Mouse (Mus musculus) urinary bladder, postnatal 14 days (tissue): ENCODE data around the gene Spag6l.
"Not testable (repeated sequence)": the region's sequence is repeated elsewhere in the genome, so short reads cannot be mapped to it uniquely, and the experiment has no call there.

Source experiments
- DNase-seq: peaks from one replicate; pipeline ENCODE4 v3.0.0; 2021; ENCODE audit warnings: low spot score

Spag6l gene

GRCm38 (mm10) chr16:16828757-16829615, at the start of gene Spag6l:
Spag6l (minus strand) TSS chr16:16829456.
- peak; percentile 5 for DNase-seq

- DNase-seq, result no peak
Observed at GRCm38 (mm10) chr16:16879025-16879424, 49.8 kb upstream of the Spag6l start.

DNA sequence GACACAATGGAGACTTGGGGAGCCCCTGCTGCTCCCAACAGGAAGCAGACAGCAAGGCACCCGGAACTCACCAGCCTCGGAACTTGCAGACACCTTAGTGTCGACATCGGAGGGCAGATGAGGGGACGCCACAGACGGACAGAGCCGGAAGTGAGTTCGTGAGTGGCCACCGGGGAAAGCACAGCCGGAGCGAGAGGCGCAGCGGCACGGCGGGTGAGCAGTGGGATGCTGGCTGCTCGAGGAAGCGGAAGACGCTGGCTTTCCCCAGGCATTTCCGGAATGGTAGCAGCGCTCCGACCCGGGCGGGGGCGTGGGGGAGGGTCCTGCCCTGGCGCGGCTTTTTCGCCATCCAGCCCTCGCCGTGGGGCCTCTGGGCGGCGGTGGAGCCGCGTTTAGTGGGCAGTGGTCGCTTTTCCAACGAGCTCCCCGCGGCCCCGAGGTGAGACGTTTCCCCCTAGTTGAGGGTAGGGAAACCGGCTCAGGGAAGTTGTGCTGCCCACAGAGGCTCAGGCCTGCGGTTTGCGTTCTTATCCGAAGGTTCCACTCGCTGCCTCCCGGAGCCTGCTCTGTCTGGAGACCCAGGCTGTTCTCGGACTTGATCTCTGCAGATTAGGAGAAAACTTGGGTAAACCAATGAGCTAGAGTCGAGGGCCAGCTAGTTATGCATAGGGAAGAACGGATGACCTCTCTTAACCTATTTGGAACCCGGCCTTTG, 41.5 kb upstream of the Spag6l start, which contains the start of the genes Top3b and Vpreb1:
Gene Top3b, plus strand, starts transcription at position 120 of the 715 bp plus-strand sequence.
Gene Vpreb1, minus strand, starts transcription at position 227 of the 715 bp plus-strand sequence.
- peak; percentile 87 for DNase-seq

GRCm38 (mm10) chr16:16870241-16870616, 41.0 kb upstream of the Spag6l start:
- DNase-seq, result no peak

DNA sequence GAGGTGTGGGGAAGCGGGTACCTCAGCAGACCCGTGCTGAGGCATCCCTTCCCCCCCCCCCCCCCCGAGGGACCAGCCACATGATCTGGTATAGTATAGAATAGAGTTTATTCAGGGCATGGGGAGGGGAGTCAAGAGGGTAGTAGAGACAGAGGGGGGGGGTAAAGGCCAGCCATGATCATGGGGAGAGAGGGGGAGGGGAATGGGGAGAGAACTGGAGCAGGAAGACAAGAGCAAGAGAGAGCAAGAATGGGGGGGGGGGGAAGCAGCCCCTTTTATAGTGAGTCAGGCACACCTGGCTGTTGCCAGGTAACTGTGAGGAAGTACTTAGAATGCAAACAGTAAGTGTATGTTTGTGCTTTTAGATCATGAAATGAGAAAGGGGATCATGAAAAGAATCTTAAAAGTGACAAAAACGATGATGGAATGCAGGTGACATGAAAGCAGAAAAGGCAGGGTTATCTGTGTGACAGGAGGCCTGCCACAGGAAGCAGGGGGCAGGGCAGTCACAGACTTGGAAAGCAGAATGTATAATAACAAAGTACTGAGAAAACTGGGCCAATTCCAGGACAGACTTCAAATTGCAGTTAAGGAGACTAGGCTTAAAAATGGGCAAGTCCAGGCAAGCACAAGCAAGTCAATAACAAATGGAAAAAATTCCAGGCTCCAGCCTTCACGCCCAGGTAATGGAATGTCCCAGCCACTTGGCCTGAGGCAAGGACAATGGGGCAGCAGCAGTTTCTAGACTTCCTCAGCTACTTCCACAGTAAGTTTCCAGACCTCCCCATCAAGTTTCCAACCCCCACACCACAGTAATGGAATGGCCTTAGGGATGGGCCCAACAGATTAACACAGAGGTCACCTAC, 36.7 kb upstream of the Spag6l start:
- peak; percentile 37 for DNase-seq

DNA sequence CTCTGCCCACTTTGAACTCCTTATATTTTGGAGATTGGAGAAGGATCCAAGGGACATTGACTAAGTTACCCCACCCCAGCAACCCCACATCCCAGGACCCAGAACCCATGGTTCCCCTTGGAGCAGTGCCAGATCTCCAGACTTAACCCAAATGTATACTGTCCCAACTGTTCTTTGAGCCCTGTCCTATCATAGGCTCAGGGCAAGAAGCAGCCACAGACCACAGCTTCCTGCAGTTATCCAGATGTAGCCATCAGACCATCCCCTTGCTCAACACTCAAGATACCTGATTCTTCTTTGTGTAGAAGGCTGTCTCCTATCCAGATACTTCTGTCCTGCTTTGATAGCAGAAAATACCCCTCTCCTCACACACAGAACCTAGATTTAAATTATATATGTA, 36.0 kb upstream of the Spag6l start:
- no peak for DNase-seq

- no peak for DNase-seq
Observed at GRCm38 (mm10) chr16:16863978-16864377, 34.7 kb upstream of the Spag6l start, which contains the start of gene Igll1. Igll1 (minus strand) TSS chr16:16863985.

DNA sequence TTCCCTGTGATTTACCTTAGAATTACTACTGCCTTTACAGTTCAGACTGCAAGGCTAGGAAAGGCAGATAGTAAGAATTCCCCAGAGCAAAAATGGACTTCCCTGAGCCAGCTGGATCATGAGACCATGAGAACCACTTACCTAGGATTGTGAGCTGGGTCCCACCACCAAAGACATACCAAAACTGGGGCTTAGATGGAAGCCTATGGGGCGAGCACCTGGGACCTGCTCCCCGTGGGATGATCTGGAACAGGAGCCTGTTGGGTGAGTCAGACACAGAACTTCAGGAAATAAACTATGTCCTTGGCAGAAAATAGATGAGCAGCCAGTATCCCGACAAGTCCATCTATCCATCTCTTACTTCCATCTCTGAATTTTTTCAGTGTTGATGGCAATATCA, 33.0 kb upstream of the Spag6l start:
- DNase-seq, result no peak

- DNase-seq, result no peak
Observed at GRCm38 (mm10) chr16:16856731-16857476, 27.6 kb upstream of the Spag6l start.

- DNase-seq, result not testable (repeated sequence)
Observed at GRCm38 (mm10) chr16:16856054-16856453, 26.8 kb upstream of the Spag6l start.

- no peak for DNase-seq
Observed at GRCm38 (mm10) chr16:16855541-16855940, 26.3 kb upstream of the Spag6l start.

- DNase-seq, result peak; percentile 56
Observed at GRCm38 (mm10) chr16:16854836-16855235, 25.6 kb upstream of the Spag6l start.

DNA sequence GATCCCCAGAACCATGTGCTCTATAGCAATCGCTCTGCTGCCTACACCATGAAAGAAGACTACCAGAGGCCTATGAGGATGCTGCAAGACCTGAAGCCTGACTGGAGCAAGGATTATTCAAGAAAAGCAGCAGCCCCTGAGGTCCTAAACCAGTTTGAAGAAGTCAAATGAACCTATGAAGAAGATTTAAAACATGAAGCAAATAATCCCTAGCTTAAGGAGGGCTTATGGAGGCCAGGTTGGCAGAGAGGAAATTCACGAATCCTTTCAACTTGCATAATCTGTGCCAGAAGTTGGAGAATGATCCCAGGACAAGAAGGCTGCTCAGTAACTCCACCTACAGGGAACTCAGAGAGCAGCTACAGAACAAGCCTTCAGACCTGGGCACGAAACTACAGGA, 23.2 kb upstream of the Spag6l start:
- no peak for DNase-seq

DNA sequence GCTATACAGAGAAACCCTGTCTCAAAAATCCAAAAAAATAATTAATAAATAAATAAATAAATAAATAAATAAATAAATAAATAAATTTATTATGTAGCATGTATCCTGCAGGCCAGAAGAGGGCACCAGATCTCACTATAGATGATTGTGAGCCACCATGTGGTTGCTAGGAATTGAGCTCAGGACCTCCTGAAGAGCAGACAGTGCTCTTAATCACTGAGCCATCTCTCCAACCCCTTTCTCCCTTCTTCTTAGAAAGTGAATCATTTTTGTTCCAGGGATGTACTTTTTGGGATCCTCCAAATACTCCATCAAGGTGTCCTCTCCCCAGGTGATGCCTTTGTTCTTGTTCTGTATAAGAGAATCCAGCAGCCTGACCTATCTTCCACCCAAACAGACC, 19.9 kb upstream of the Spag6l start:
- no peak for DNase-seq

- DNase-seq, result no peak
Observed at GRCm38 (mm10) chr16:16829671-16830070, 415 bp upstream of the Spag6l start.

DNA sequence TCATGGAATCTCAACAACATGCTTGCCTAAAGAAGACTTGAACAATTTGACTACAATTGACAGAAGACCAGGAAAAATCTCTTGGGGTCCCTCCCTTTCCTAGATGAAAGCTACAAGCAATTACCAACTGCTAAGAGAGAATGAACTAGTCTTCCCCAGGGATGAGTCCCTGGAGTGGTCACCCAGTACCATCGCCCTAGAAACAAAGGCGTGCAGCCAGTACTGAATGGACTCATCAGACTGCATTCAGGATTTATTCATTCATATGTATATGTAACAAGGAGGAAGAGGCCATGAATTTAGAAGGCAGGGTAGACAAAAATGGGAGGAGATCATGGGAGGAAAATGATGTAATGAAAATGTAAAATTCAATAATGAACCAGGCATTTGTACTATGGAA, 3.0 kb downstream of the Spag6l start:
- no peak for DNase-seq

- no peak for DNase-seq
Observed at GRCm38 (mm10) chr16:16825476-16825875, 3.8 kb downstream of the Spag6l start.

DNA sequence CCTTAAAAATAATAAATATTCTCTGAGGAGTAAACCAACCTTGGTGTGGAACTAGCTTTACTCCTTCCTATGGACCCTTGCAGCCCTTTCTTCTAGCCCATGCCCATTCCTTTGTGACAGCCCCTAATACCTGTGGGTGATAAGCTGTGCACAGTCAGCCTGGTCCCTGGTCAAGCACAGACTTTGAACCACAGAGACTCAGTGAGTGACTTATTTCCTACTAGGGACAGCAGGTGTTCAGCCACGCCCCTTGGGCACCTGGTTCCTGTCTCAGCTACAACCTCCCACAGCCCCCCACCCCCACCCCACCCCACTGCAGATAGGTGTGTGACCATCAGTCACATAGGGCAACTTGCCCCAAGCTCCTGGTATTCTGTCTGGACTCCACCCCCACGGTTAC, 22.9 kb downstream of the Spag6l start:
- no peak for DNase-seq
